Mouse (Mus musculus): ENCODE data around the gene Ap1s1.

The Ap1s1 gene

DNA sequence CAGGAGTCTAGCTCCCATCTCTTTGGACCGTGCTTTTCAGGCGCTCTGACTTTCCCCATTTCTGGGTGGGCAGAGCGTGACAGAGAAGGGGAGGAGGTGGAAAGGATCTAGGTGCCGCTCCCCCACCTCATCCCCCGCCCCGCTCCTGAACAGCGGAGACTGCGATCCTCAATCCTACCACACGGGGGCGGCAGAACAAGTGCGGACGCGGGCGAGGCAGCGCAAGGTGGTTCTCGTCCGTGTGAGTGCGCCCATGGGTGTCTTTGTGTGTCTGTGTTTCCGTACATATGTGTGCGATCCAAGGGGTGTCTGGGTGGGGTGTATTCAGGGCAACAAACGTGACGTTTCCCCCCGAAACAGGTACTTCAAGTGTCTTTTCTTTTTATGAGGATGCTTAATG is 20.8 kb downstream of the Ap1s1 start:
- DNase-seq (ENCODE audit: low spot score) = no peak

DNA sequence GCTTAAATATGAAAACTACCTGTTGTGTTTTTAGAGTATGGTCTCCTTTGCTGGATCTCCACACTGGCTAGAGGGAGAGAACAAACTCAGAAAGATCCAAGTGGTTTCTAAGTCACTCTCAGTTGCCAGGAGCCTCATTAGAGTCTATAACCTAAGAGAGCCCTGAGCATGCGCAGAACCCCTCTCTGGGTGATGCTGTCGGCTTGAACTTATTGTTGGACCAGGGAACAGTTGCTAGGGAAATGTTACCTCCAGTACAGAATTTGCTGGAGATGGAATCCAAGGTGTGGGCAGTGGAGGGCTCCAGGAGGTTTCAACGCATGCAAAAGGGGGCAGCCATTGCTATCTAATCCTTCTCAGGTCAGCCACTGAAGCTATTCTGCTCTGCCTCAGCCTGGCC is 21.6 kb downstream of the Ap1s1 start:
- no peak for DNase-seq (ENCODE audit: low spot score)

DNA sequence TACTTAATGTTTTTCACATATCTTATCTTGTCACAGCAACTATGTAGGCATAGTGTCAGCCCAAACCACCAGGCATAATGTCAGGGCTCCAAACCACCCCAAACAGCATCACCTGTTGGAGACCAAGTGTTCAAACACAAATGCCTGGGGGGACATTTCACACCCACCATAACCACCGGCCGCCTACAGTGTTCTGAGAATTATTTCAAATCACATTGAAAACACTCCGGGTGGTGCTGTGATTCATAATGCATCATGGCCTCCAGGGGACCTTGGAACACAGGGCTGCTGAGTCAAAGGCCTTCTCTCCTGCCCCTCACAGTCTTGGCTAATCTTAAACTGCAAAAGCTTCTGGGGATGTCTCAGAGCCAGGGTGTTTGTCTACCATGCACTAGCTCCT is 30.0 kb downstream of the Ap1s1 start:
- DNase-seq (ENCODE audit: low spot score) = no peak

DNA sequence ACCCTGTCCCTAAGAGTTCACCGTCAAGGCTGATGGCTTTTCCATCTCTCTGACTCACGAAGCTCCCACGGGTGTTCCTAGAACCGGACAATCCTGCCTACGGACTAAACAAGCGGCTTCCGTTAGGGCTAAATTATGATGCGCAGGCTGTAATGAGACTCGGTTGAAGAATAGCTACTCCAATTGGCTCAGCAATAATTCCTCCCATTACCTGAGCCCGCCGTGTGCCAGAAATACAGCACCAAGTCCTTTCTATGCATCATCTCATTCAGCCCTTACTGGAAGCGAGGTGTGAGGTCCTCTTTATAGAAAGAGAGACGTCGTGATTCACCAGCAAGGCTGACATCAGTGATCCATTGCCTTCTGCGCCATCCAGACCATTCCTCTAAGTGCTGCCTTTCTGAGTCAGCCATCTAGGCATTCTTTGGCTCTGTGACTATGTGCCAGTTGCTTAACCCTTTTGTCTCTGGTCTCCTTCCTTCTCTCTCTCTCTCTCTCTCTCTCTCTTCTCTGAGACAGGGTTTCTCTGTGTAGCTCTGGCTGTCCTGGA is 33.5 kb downstream of the Ap1s1 start:
- DNase-seq (ENCODE audit: low spot score) = no peak

DNA sequence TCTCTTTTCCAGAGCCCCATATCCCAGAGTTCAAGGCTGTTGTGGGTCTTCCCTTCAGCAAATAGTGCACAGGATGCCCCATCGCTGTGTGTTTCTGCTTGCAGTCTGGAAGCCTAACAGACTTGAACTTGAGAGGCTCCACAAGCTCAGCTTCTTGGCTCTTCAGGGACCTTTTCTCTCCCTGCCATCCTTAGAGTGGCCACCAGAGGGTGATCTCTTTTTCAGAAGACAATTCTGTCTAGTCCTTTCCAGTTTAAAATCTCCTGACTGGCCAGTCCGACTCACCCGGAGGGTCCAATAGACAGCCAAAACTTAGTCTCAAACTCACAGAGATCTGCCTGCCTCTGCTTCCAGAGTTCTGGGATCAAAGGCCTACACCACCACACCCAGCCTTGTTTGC is 35.9 kb downstream of the Ap1s1 start:
- no peak for DNase-seq (ENCODE audit: low spot score)

DNA sequence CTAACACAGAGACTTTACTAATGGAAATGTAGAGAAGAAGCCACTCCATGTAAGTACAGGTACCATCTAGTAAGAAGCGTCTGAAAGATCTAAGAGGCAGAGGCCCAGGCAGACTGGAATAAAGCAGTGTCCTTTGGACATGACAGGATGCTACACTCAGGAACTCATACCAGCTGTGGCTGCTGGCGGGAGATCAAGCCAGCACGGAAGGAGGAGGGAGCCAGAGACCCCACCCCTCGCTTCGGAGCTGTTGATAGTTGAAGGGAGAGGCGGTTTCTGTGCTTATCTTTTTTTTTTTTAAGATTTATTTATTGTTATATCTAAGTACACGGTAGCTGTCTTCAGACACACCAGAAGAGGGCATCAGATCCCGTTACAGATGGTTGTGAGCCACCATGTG is 38.7 kb downstream of the Ap1s1 start:
- DNase-seq (ENCODE audit: low spot score) = no peak

DNA sequence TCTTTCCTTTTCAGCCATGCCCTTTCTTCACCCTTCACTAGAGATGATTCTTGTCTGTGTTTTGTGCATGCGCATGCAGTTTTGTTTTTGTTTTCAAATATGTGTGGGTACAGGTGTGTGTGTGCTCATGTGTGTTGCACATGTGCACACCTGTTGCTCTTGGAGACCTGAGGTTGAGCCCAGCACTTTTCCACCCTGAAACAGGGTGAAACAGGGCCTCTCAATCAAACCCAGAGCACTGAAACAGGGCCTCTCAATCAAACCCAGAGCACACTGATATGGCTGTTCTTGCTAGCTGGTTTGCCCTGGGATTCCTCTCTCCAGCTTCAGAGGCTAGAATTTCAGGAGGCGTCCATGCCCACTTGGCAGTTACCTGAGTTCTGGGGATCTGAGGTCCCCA is 45.3 kb downstream of the Ap1s1 start:
- DNase-seq (ENCODE audit: low spot score) = no peak

DNA sequence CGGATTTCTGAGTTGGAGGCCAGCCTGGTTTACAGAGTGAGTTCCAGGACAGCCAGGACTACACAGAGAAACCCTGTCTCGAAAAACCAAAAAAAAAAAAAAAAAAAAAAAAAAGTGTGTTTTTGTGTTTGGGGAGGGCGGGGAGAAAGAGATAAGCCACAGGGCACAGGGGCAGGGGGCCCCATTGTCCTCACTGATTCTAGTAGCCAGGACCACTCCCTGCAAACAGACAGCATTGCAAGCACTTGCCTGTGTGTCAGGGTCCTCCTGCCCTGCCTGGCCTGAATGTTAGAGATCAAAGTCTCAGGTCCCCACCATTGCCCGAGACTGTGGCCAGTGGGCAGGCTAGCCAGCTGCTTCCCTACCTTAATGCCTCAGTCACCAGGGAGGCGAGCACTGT is 46.5 kb downstream of the Ap1s1 start:
- no peak for DNase-seq (ENCODE audit: low spot score)

DNA sequence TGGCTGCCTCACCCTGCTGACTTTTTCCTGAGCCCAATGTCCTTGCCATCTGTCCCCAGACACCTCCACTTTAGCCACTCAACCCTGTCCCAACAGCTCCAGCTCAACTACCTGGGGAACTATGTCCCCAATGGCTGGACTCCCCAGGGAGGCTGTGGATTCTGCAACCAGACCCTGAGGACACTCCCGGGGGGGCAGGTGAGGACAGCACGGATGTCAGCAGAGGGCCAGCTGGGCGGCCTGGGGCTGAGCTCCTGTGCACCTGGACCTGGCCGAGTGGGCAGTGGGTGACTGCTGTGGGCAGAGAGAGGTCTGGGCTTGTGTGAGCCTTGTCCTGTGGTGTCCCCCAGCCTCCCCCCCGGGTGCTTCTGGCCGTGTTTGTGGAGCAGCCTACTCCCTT is 56.1 kb downstream of the Ap1s1 start:
- no peak for DNase-seq (ENCODE audit: low spot score)

DNA sequence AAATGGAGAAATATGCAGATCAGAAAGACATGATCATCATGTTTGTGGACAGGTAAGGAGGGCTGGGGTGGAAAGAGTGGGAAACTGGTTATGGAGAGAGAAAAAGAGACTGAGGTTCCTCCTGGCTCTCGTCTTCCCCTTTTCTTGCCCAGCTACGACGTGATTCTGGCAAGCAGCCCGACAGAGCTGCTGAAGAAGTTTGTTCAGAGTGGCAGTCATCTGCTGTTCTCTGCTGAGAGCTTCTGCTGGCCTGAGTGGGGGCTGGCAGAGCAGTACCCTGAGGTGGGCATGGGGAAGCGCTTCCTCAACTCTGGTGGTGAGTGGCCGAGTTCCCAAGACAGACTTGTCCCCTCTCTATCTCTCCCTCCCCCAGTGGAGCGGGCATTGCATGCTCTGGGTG is 57.5 kb downstream of the Ap1s1 start:
- no peak for DNase-seq (ENCODE audit: low spot score)

DNA sequence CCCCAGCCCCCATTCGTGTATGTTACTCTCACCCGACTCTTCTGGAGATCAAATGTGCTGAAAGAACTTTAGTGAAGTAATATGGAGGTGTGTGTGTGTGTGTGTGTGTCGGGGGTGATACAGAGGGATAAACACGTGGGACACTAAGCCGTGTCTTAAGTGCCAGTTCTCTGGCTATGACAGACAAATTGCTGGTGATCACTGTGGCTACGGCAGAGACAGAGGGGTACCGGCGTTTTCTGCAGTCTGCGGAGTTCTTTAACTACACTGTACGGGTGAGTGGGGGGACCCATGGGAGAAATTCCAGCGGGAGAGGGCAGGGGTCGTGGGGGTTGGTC is 58.0 kb downstream of the Ap1s1 start, which contains the start of gene Znhit1:
Znhit1 (minus strand) TSS at position 88 of the 338 bp plus-strand sequence.
- DNase-seq (ENCODE audit: low spot score) = no peak

DNA sequence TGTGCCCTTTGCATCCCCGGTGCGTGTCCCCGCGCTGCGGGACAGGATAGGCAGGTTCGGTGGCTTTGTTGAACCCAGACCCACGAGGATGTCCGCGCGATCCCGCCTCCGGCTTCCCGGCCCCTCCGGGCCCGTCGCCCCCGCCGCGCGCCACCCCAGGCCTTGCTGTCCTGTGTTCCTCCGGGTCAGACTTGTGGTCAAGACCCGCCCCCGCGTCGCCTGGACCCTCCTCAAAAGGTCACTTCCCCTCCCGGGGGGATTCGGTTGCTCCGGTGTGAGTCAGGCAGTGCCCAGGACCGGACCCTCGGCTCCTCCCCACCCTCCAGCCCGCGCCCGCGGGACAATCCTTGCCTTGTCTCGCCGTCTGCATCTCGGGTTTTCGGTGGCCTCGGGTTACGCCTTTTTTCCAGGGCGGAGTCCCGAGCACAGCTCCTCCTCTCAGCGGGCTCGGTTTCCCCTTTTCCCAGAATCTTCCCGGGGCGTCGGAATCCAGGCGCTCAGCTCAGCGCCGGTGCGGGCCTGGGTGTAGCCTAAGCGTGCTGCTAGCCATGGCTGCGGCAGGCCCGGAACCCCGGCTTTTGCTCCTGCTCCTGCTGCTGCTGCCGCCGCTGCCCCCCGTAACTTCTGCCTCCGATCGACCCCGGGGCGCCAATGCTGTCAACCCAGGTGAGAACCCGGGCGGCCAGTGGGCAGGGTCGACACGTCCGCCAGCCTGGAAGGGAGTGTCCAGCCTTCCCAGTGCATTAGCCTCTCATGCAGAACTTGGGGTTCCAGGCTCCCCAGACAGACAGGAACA is 58.6 kb downstream of the Ap1s1 start:
- peak; percentile 52 for DNase-seq (ENCODE audit: low spot score)

DNA sequence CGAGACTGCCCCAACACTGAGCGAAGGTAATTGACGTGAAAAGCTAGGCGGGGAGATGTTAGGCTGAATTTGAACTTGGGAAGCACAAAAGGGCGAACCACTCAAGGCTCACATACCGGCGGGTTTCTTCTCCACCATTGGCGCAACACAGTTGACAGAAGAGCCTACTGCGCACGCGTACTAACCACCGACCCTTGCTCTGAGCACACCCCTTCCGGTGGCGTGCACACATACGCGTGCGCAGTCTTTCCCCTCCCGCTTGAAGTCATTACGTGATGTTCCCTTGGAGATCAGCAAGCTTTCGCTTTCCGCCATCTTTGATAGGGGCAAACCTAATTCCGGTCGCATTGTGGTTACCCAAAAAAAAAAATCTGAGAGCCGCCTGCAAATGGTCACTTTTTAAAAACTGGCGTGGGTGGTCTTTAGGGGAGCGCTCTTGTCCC is 59.2 kb downstream of the Ap1s1 start, which contains the start of gene Plod3:
Plod3 (plus strand) TSS at position 325 of the 443 bp plus-strand sequence.
- DNase-seq (ENCODE audit: low spot score) = peak; percentile 88

Data from layer of hippocampus, adult 9-10 months (tissue).